Comparison of ENCODE assay signal across 8 mouse cellular contexts in genomic region chr2:180257001-180257521, GRCm38 (mm10). TPM values are rescaled to one million over a fixed set of nuclear protein-coding genes. Genes with fewer than 3 reads are reported as not detected.
DNase-seq lines count a peak whose midpoint lies in the region; ATAC-seq and TF ChIP-seq lines count a peak whose summit lies in the region.

TSS of gene Rps21 (plus strand) at chr2:180257377.

- H3K27ac ChIP-seq in ES-E14 (ENCODE audit: insufficient read depth, low read depth, low read length, poor library complexity, severe bottlenecking) = peak within 1 kb of the TSS; percentile 93
- H3K27ac ChIP-seq in forebrain, embryonic 15.5 days (replicated peaks) = peak within 1 kb of the TSS; percentile 95

- H3K27me3 ChIP-seq in forebrain, embryonic 15.5 days = no peaks in the 10 kb centered on the region

- H3K4me3 ChIP-seq in ES-E14 (ENCODE audit: insufficient read depth in 1 of 2, low read depth in 1 of 2, low read length in 2 of 2, poor library complexity in 1 of 2, severe bottlenecking in 1 of 2) = peak within 1 kb of the TSS; percentile 84 to 97
- peak within 1 kb of the TSS; percentile 90 for H3K4me3 ChIP-seq in forebrain, embryonic 15.5 days
- peak within 1 kb of the TSS; percentile 77 for H3K4me3 ChIP-seq in lung, adult 2 months (replicated peaks; ENCODE audit: extremely low read depth, low read depth, low read length)

- ATAC-seq in forebrain, embryonic 15.5 days (replicated peaks) = peak; percentile 98
- peak; percentile 96 for ATAC-seq in neutrophil, adult 5-6 weeks (ENCODE audit: extremely low read depth, insufficient number of reproducible peaks, low FRiP score, poor library complexity, severe bottlenecking)

- intact Hi-C loops in heart, postnatal 25 days (cut with DNase I) = no loop called here

- no peak for TF ChIP-seq CTCF in lung, adult 2 months (IDR thresholded peaks at IDR 0.05; ENCODE audit: insufficient read depth, low read length)

- H3K4me2 ChIP-seq in forebrain, embryonic 15.5 days (replicated peaks) = peak within 1 kb of the TSS; percentile 84

- H3K9ac ChIP-seq in ES-E14 (ENCODE audit: insufficient read depth, low read depth, low read length, poor library complexity, severe bottlenecking) = peak within 1 kb of the TSS; percentile 99
- H3K9ac ChIP-seq in forebrain, embryonic 15.5 days (replicated peaks) = peak within 1 kb of the TSS; percentile 95

- peaks cover 3 to 10% of the 10 kb centered on the region in 2 experiments; a peak in 3 of 4 replicates for H3K4me1 ChIP-seq in ES-E14 (ENCODE audit: control insufficient read depth in 2 of 2, insufficient read depth in 2 of 2, low read length in 2 of 2, poor library complexity in 1 of 2)
- H3K4me1 ChIP-seq in forebrain, embryonic 15.5 days = peaks cover 20% of the 10 kb centered on the region
- peaks cover 4% of the 10 kb centered on the region for H3K4me1 ChIP-seq in lung, adult 2 months (ENCODE audit: control insufficient read depth, insufficient read depth, low read length)

- DNase-seq in ES-E14 (ENCODE audit: low read depth, low spot score) = peak; percentile 99
- peak; percentile 99 for DNase-seq in cerebellum, adult 11-12 months
- DNase-seq in heart, postnatal 25 days (ENCODE audit: low spot score) = peak; percentile 98
- peak; percentile 96 to 99 for DNase-seq in layer of hippocampus, adult 18-20 months (ENCODE audit: low spot score in 2 of 2)
- peak; percentile 96 for DNase-seq in lung, adult 2 months
- peak; percentile 93 to 96 for DNase-seq in thymus, adult 18-20 months

- no peaks in the 10 kb centered on the region for H3K9me3 ChIP-seq in ES-E14 (ENCODE audit: control insufficient read depth, insufficient read depth, low read depth, low read length)
- H3K9me3 ChIP-seq in forebrain, embryonic 15.5 days = no peaks in the 10 kb centered on the region

- in situ Hi-C loops in ES-E14 (cut with MboI; ENCODE audit: low sequenced_read_pairs in 2 of 2, unreplicated experiment in 2 of 2) = no loop called here

- TF ChIP-seq POLR2A in lung, adult 2 months (IDR thresholded peaks at IDR 0.05; ENCODE audit: borderline replicate concordance, extremely low read depth, low read depth, low read length) = peak; percentile 94; the same call in 1 of the 2 replicates

- peaks cover 37% of the 10 kb centered on the region for H3K36me3 ChIP-seq in ES-E14 (ENCODE audit: control insufficient read depth, insufficient read depth, low read length, poor library complexity, severe bottlenecking)
- peaks cover 27% of the 10 kb centered on the region for H3K36me3 ChIP-seq in forebrain, embryonic 15.5 days

- 0% methylated on average over 38 of the region's 38 CpGs for WGBS in forebrain, embryonic 15.5 days
- under 1% methylated on average over 38 of the region's 38 CpGs for WGBS in lung, adult 2 months

TF ChIP-seq in ES-E14, 5 proteins besides CTCF, POLR2A, EP300 and RAD21:
- no peak for TF ChIP-seq ZNF384 (IDR thresholded peaks at IDR 0.05; ENCODE audit: low read depth, low read length)
- TF ChIP-seq ZC3H11A (IDR thresholded peaks at IDR 0.05; ENCODE audit: borderline replicate concordance, low read depth, low read length) = no peak
- peak; percentile 96 for TF ChIP-seq CHD2 (IDR thresholded peaks at IDR 0.05; ENCODE audit: low read depth, low read length)
- TF ChIP-seq HCFC1 (IDR thresholded peaks at IDR 0.05; ENCODE audit: borderline replicate concordance, insufficient read depth, low read length) = peak; percentile 85

RNA-seq across cellular contexts. Expression of gene Rps21, which starts in this region (rescaled TPM):
- total RNA-seq in ES-E14 (2012; rRNA removed) = 4,130 and 4,285 TPM in 2 replicates
- 407 and 432 TPM in 2 replicates for polyA plus RNA-seq in forebrain, embryonic 15.5 days (2015; fragmentation: Nextera tagmentation; extraction: Ambion mirVana)
- total RNA-seq in heart, postnatal 25 days (2021) = 100 to 1,000 TPM; 471 to 515 TPM
- total RNA-seq in layer of hippocampus, adult 18-20 months (2021) = 100 to 1,000 TPM; 772 to 807 TPM
- 2,052 and 2,661 TPM in 2 replicates for polyA plus RNA-seq in lung, adult 2 months (2012; rRNA removed)
- 798 and 852 TPM in 2 replicates for total RNA-seq in neutrophil, adult 5-6 weeks (2017)

Comparison
In these comparisons a context has a peak if more than half of its experiments do, and no peak if none do; other contexts are left out.
1. Peak in every context shown above with its lines: DNase-seq, ATAC-seq, H3K4me3 ChIP-seq and H3K27ac ChIP-seq.